Mouse (Mus musculus): ENCODE results near the gene Ifitm1. TPM values are rescaled to one million over a fixed set of nuclear protein-coding genes. Genes with fewer than 3 reads are reported as not detected.

The Ifitm1 gene
- 8.7 and 13.4 TPM in 2 replicates for polyA plus RNA-seq (2016; fragmentation: Nextera tagmentation; extraction: Ambion mirVana)

- Histone ChIP-seq H3K4me1 (peaks cover 34% of the 10 kb centered on the region), H3K27ac (replicated peaks) (peak within 1 kb of the TSS; percentile 11), H3K9me3 (no peaks in the 10 kb centered on the region), H3K4me3 (peak within 1 kb of the TSS; percentile 34), H3K36me3 (replicated peaks) (no peaks in the 10 kb centered on the region), H3K27me3 (replicated peaks; ENCODE audit: low read depth, poor library complexity, severe bottlenecking) (peaks cover 25% of the 10 kb centered on the region)
- WGBS = 78% methylated on average over 4 of the region's 4 CpGs
- no peak for DNase-seq (ENCODE audit: low spot score)
Observed at GRCm38 (mm10) chr7:140966921-140967320, at the start of gene Ifitm1. Gene Ifitm1, plus strand, starts transcription at chr7:140967221.

GRCm38 (mm10) chr7:140919911-140920310 is 47.1 kb upstream of the Ifitm1 start:
- Histone ChIP-seq H3K9me3 (no peaks in the 10 kb centered on the region), H3K27ac (replicated peaks) (no peak overlapping the region), H3K36me3 (replicated peaks) (no peaks in the 10 kb centered on the region), H3K27me3 (replicated peaks; ENCODE audit: low read depth, poor library complexity, severe bottlenecking) (peaks cover 77% of the 10 kb centered on the region), H3K4me1 (peaks cover 22% of the 10 kb centered on the region), H3K4me3 (no peak overlapping the region)
- WGBS = 71% methylated on average over 4 of the region's 4 CpGs
- no peak for DNase-seq (ENCODE audit: low spot score)

DNA sequence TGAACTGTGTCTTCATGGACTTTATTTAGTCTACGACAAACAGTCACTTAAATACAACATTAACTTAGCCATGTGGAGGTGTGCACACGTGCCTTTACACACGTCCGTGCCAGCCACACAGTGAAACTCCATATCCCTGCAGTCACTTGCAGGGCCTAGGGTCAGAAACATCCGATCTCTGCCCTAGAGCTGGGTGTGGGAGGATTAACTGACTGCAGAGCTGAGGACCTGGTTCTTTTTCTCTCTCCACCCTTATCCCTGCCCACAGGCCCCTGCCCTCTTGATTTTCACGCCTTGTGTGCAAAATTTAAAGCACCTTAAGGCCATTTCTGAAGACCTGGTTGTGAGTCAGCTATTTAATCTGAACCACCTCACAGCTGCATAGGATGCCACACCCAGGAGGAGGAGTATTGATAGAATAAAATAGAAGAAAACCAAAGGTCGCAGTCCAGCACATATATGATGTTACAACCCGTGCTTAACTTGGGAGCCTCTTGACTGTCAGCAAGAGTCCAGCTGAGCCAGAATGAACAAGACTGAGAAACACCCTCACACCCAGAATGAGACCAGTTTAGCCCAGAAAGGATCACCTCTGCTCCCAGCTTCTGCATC is 46.5 kb upstream of the Ifitm1 start, which contains the start of gene Nlrp6:
Nlrp6 (plus strand) TSS at position 485 of the 612 bp plus-strand sequence.
- H3K36me3 ChIP-seq (replicated peaks) = no peaks in the 10 kb centered on the region
- 76% methylated on average over 8 of the region's 8 CpGs for WGBS
- peak within 1 kb of the TSS; percentile 55 for H3K4me3 ChIP-seq
- DNase-seq (ENCODE audit: low spot score) = no peak
- H3K4me1 ChIP-seq = peaks cover 22% of the 10 kb centered on the region
- H3K9me3 ChIP-seq = no peaks in the 10 kb centered on the region
- H3K27me3 ChIP-seq (replicated peaks; ENCODE audit: low read depth, poor library complexity, severe bottlenecking) = peaks cover 83% of the 10 kb centered on the region
- H3K27ac ChIP-seq (replicated peaks) = no peak within 1 kb of the TSS

DNA sequence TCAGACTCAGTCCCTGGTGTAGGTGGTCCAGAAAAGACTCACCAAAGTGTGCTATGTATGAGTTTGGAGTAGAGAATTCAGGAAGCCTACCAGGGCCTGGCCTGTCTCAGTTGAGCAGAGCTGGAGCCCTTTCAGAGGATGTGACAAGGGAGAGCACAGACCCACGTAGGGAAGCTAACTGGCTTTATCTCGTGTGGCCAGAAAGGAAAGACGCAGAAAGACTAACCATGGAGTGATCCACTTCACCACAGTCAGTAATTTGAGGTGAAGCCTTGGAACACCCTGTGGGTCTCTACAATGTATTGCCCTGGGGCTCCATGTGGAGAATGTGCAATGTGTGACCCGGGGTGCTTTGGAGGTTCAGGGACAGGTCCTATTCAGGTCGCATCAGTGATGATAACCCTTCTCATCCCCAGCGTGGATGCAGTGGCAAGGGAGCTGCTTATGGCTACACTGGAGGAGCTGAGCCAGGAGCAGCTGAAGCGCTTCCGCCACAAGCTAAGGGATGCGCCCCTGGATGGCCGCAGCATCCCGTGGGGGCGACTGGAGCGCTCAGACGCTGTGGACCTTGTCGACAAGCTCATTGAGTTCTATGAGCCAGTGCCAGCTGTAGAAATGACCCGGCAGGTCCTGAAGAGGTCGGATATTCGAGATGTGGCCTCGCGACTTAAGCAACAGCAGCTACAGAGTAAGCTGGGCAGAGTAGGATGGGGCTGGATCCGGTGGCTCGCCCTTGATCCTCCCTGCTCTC is 45.6 kb upstream of the Ifitm1 start:
- no peak for DNase-seq (ENCODE audit: low spot score)
- Histone ChIP-seq H3K4me3 (peak overlapping the region; percentile 55), H3K27me3 (replicated peaks; ENCODE audit: low read depth, poor library complexity, severe bottlenecking) (peaks cover 88% of the 10 kb centered on the region), H3K36me3 (replicated peaks) (no peaks in the 10 kb centered on the region), H3K4me1 (peaks cover 22% of the 10 kb centered on the region), H3K27ac (replicated peaks) (no peak overlapping the region), H3K9me3 (no peaks in the 10 kb centered on the region)
- 29% methylated on average over 22 of the region's 22 CpGs for WGBS

GRCm38 (mm10) chr7:140922398-140923069 is 44.5 kb upstream of the Ifitm1 start:
- DNase-seq (ENCODE audit: low spot score) = peak; percentile 65
- Histone ChIP-seq H3K4me1 (peaks cover 22% of the 10 kb centered on the region), H3K4me3 (peak overlapping the region; percentile 55), H3K9me3 (no peaks in the 10 kb centered on the region), H3K36me3 (replicated peaks) (no peaks in the 10 kb centered on the region), H3K27ac (replicated peaks) (no peak overlapping the region), H3K27me3 (replicated peaks; ENCODE audit: low read depth, poor library complexity, severe bottlenecking) (peaks cover 90% of the 10 kb centered on the region)
- WGBS = under 1% methylated on average over 49 of the region's 49 CpGs

DNA sequence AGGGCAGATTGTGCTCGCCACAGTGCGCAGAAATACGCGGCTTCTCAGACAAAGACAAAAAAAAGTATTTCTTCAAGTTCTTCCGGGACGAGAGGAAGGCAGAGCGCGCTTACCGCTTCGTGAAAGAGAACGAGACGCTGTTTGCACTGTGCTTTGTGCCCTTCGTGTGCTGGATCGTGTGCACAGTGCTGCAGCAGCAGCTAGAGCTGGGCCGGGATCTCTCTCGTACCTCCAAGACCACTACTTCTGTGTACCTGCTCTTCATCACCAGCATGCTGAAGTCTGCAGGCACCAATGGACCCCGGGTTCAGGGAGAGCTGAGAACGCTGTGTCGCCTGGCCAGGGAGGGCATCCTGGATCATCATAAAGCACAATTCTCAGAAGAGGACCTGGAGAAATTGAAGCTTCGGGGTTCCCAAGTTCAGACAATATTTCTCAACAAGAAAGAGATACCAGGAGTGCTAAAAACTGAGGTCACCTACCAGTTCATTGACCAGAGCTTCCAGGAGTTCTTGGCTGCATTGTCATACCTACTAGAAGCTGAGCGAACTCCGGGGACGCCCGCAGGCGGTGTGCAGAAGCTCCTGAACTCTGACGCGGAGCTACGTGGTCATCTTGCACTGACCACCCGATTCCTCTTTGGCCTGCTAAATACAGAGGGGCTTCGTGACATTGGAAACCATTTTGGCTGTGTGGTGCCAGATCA is 43.8 kb upstream of the Ifitm1 start:
- Histone ChIP-seq H3K27me3 (replicated peaks; ENCODE audit: low read depth, poor library complexity, severe bottlenecking) (peaks cover 84% of the 10 kb centered on the region), H3K4me3 (peak overlapping the region; percentile 55), H3K9me3 (no peaks in the 10 kb centered on the region), H3K27ac (replicated peaks) (no peak overlapping the region), H3K4me1 (peaks cover 22% of the 10 kb centered on the region), H3K36me3 (replicated peaks) (no peaks in the 10 kb centered on the region)
- no peak for DNase-seq (ENCODE audit: low spot score)
- 23% methylated on average over 30 of the region's 30 CpGs for WGBS

- Histone ChIP-seq H3K27ac (replicated peaks) (no peak overlapping the region), H3K27me3 (replicated peaks; ENCODE audit: low read depth, poor library complexity, severe bottlenecking) (peaks cover 45% of the 10 kb centered on the region), H3K4me1 (peaks cover 13% of the 10 kb centered on the region), H3K4me3 (no peak overlapping the region), H3K36me3 (replicated peaks) (no peaks in the 10 kb centered on the region), H3K9me3 (no peaks in the 10 kb centered on the region)
- 84% methylated on average over 6 of the region's 6 CpGs for WGBS
- no peak for DNase-seq (ENCODE audit: low spot score)
Observed at GRCm38 (mm10) chr7:140927181-140927580, 39.8 kb upstream of the Ifitm1 start.

- H3K4me1 ChIP-seq = peaks cover 42% of the 10 kb centered on the region
- no peaks in the 10 kb centered on the region for H3K9me3 ChIP-seq
- H3K27me3 ChIP-seq (replicated peaks; ENCODE audit: low read depth, poor library complexity, severe bottlenecking) = peaks cover 9% of the 10 kb centered on the region
- DNase-seq (ENCODE audit: low spot score) = no peak
- no peak overlapping the region for H3K27ac ChIP-seq (replicated peaks)
- H3K36me3 ChIP-seq (replicated peaks) = no peaks in the 10 kb centered on the region
- H3K4me3 ChIP-seq = no peak overlapping the region
- WGBS = 45% methylated on average over 3 of the region's 3 CpGs
Observed at GRCm38 (mm10) chr7:140938436-140938835, 28.6 kb upstream of the Ifitm1 start.

DNA sequence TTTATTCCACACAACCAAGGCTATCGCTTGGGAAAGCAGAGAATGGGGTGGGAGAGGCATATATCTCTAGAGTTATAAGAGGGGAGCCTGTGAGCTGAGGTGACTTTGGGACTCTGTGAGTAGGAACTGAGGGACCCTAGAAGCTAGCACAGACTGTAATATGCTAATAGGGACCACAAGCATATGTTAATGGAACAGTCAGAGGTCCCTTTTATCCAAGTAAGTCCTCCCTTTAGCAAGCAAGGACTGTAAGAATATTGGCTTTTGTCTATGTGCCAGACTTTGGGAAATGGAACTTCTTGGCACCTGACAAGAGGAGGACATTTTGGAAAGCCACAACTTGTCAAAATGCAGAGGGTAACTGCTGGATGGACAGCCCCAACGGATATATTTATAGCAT is 28.1 kb upstream of the Ifitm1 start:
- H3K27ac ChIP-seq (replicated peaks) = peak overlapping the region; percentile 75; the same call in 1 of the 2 replicates
- H3K4me3 ChIP-seq = no peak overlapping the region
- no peaks in the 10 kb centered on the region for H3K9me3 ChIP-seq
- H3K27me3 ChIP-seq (replicated peaks; ENCODE audit: low read depth, poor library complexity, severe bottlenecking) = peaks cover 9% of the 10 kb centered on the region
- H3K36me3 ChIP-seq (replicated peaks) = no peaks in the 10 kb centered on the region
- no peak for DNase-seq (ENCODE audit: low spot score)
- WGBS = 21% methylated on average over 2 of the region's 2 CpGs
- peaks cover 42% of the 10 kb centered on the region for H3K4me1 ChIP-seq

- H3K27me3 ChIP-seq (replicated peaks; ENCODE audit: low read depth, poor library complexity, severe bottlenecking) = peaks cover 9% of the 10 kb centered on the region
- 6% methylated on average over 8 of the region's 8 CpGs for WGBS
- peaks cover 42% of the 10 kb centered on the region for H3K4me1 ChIP-seq
- peak overlapping the region; percentile 75 for H3K27ac ChIP-seq (replicated peaks)
- H3K4me3 ChIP-seq = peak overlapping the region; percentile 41
- H3K36me3 ChIP-seq (replicated peaks) = peaks cover 2% of the 10 kb centered on the region
- peak; percentile 78 for DNase-seq (ENCODE audit: low spot score)
- H3K9me3 ChIP-seq = no peaks in the 10 kb centered on the region
Observed at GRCm38 (mm10) chr7:140939669-140940171, 27.3 kb upstream of the Ifitm1 start.

DNA sequence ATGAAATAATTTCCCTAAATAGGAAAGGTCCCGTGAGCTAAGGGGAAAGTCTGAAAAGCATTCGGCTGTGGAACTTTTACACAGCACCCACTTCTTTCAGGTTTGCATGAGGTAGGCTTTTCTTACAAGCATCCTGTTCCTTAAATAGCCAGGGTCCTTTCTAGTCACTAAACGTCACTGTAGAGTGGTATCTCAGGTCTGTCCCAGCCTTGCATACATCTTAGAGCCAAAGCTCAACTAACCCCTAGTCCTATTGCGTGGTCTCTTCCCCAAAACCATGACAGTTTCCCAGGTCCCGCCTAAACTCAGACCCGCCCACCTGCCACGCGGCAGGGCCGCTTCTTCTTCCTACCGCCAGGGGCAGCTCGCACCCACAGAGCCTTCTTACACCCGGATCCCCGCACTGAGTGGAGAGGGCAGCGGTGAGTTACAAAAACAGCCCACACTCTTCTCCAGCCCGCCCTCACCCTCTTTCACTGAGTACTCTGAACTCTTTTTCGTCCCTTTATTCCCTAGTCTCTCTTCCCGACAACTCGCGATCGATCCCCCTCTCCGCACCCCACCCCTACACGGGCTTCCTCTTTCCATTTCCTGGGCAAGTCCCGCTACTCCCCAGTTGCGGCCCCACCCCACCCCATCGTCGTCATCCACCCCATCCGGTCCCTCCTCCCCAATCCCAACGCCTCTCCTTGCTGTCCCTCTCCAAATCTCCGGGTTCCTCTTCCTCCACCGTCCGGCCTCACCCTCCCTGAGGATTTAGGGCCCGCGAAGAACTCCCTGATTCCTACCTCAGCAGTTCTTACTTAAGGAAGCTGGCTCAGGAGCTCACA is 25.6 kb upstream of the Ifitm1 start, which contains the start of gene Pgghg:
Pgghg (plus strand) TSS at position 170 of the 830 bp plus-strand sequence.
- peak; percentile 91 for DNase-seq (ENCODE audit: low spot score)
- Histone ChIP-seq H3K27me3 (replicated peaks; ENCODE audit: low read depth, poor library complexity, severe bottlenecking) (no peaks in the 10 kb centered on the region), H3K4me3 (peak within 1 kb of the TSS; percentile 64), H3K9me3 (no peaks in the 10 kb centered on the region), H3K4me1 (peaks cover 42% of the 10 kb centered on the region), H3K36me3 (replicated peaks) (peaks cover 19% of the 10 kb centered on the region), H3K27ac (replicated peaks) (peak within 1 kb of the TSS; percentile 87)
- 4% methylated on average over 33 of the region's 33 CpGs for WGBS
